Mouse (Mus musculus) lung, embryonic 16.5 days (tissue): Measurements from ENCODE around the gene Cfap43. TPM values are rescaled to one million over a fixed set of nuclear protein-coding genes. Genes with fewer than 3 reads are reported as not detected.

Experiments
- ATAC-seq: fragments of 200-750 bp; cut with Nextera tagmentation; 2 replicates; pipeline ENCODE4 v1.8.0; 2017; ENCODE audit warnings: low read depth, mild to moderate bottlenecking, moderate library complexity
- H3K27ac ChIP-seq: fragments of 300-500 bp; sonication (generic); 2 replicates; pipeline ENCODE4 v1.5.1; 2014; ENCODE audit warnings: mild to moderate bottlenecking, control low read depth, low read length
- H3K27me3 ChIP-seq: fragments of 300-500 bp; sonication (generic); 2 replicates; pipeline ENCODE4 v1.6.1; 2014; ENCODE audit warnings: low read depth, low read length, mixed read lengths; ENCODE audit not compliant: control insufficient read depth, insufficient read depth
- H3K36me3 ChIP-seq: fragments of 300-500 bp; sonication (generic); 2 replicates; pipeline ENCODE4 v1.6.1; 2014; ENCODE audit warnings: low read length; ENCODE audit not compliant: control insufficient read depth, insufficient read depth
- H3K4me1 ChIP-seq: fragments of 300-500 bp; sonication (generic); replicated peaks from 2 replicates; pipeline ENCODE4 v1.6.1; 2014; ENCODE audit warnings: low read length, mixed read lengths; ENCODE audit not compliant: control insufficient read depth, insufficient read depth
- H3K4me2 ChIP-seq: fragments of 300-500 bp; sonication (generic); 2 replicates; pipeline ENCODE4 v1.6.1; 2014; ENCODE audit warnings: low read depth, low read length, control low read depth
- H3K4me3 ChIP-seq: fragments of 300-500 bp; sonication (generic); 2 replicates; pipeline ENCODE4 v1.5.1; 2014; ENCODE audit warnings: mild to moderate bottlenecking, low read length, control low read depth
- H3K9ac ChIP-seq: fragments of 300-500 bp; sonication (generic); 2 replicates; pipeline ENCODE4 v1.6.1; 2014; ENCODE audit warnings: low read length, control low read depth
- H3K9me3 ChIP-seq: fragments of 300-500 bp; sonication (generic); 2 replicates; pipeline ENCODE4 v1.6.1; 2016; ENCODE audit warnings: low read length; ENCODE audit not compliant: control insufficient read depth
- WGBS: fragments of 180-500 bp; shearing (Covaris S2); extraction: QIAGEN DNeasy Blood & Tissue Kit; methylation state at CpG from one replicate; pipeline ENCODE4 v1.1.7; 2014; 5-methylcytosine and 5-hydroxymethylcytosine counted together
- polyA plus RNA-seq: library from polyadenylated mRNA; unstranded; fragments of >200 nt; fragmentation: Nextera tagmentation; extraction: Ambion mirVana; gene quantifications from 2 replicates; pipeline ENCODE4 v1.2.1, GENCODE M21; 2015

The Cfap43 gene
- polyA plus RNA-seq, 1 experiment from 2014 or later, result 1.7 TPM

- ATAC-seq, result no peak
- no peaks in the 10 kb centered on the region for H3K27me3 ChIP-seq
- H3K36me3 ChIP-seq, result no peaks in the 10 kb centered on the region
- no peak overlapping the region for H3K4me2 ChIP-seq
- H3K27ac ChIP-seq, result no peak overlapping the region
- WGBS, result 47% methylated on average over 9 of the region's 9 CpGs
- H3K9ac ChIP-seq, result no peak overlapping the region
- H3K4me1 ChIP-seq, result peaks cover 13% of the 10 kb centered on the region
- H3K4me3 ChIP-seq, result no peak overlapping the region
- H3K9me3 ChIP-seq, result no peaks in the 10 kb centered on the region
These were observed 36.2 kb downstream of the Cfap43 start for GRCm38 (mm10) chr19:47882882-47883254.

- Histone ChIP-seq H3K36me3 (no peaks in the 10 kb centered on the region), H3K27me3 (no peaks in the 10 kb centered on the region), H3K4me2 (no peak overlapping the region), H3K4me3 (no peak overlapping the region), H3K27ac (no peak overlapping the region), H3K4me1 (peaks cover 13% of the 10 kb centered on the region), H3K9me3 (no peaks in the 10 kb centered on the region), H3K9ac (no peak overlapping the region)
- peak; percentile 41 for ATAC-seq
- 16% methylated on average over 11 of the region's 11 CpGs for WGBS
These were observed 36.8 kb downstream of the Cfap43 start for GRCm38 (mm10) chr19:47882151-47882881.

GRCm38 (mm10) chr19:47881538-47881937, 37.5 kb downstream of the Cfap43 start:
- no peaks in the 10 kb centered on the region for H3K27me3 ChIP-seq
- no peak overlapping the region for H3K27ac ChIP-seq
- 67% methylated on average over 7 of the region's 7 CpGs for WGBS
- no peak overlapping the region for H3K4me2 ChIP-seq
- no peak overlapping the region for H3K4me3 ChIP-seq
- no peaks in the 10 kb centered on the region for H3K9me3 ChIP-seq
- H3K36me3 ChIP-seq, result no peaks in the 10 kb centered on the region
- H3K9ac ChIP-seq, result no peak overlapping the region
- H3K4me1 ChIP-seq, result peaks cover 9% of the 10 kb centered on the region
- no peak for ATAC-seq

GRCm38 (mm10) chr19:47876252-47876651, 42.8 kb downstream of the Cfap43 start:
- Histone ChIP-seq H3K9ac (no peak overlapping the region), H3K4me3 (no peak overlapping the region), H3K27ac (no peak overlapping the region), H3K4me2 (no peak overlapping the region), H3K36me3 (no peaks in the 10 kb centered on the region), H3K27me3 (no peaks in the 10 kb centered on the region; the same call in 1 of the 2 replicates), H3K9me3 (no peaks in the 10 kb centered on the region), H3K4me1 (no peaks in the 10 kb centered on the region)
- no peak for ATAC-seq
- WGBS, result 49% methylated on average over 15 of the region's 15 CpGs

- H3K36me3 ChIP-seq, result no peaks in the 10 kb centered on the region
- no peak overlapping the region for H3K4me2 ChIP-seq
- no peak for ATAC-seq
- H3K4me1 ChIP-seq, result no peaks in the 10 kb centered on the region
- H3K4me3 ChIP-seq, result no peak overlapping the region
- H3K9me3 ChIP-seq, result no peaks in the 10 kb centered on the region
- WGBS, result 32% methylated on average over 10 of the region's 10 CpGs
- H3K9ac ChIP-seq, result no peak overlapping the region
- H3K27me3 ChIP-seq, result no peaks in the 10 kb centered on the region; the same call in 1 of the 2 replicates
- H3K27ac ChIP-seq, result no peak overlapping the region
These were observed 47.6 kb downstream of the Cfap43 start for GRCm38 (mm10) chr19:47871515-47871914.

- no peak overlapping the region for H3K4me3 ChIP-seq
- H3K27me3 ChIP-seq, result no peaks in the 10 kb centered on the region; the same call in 1 of the 2 replicates
- H3K4me2 ChIP-seq, result no peak overlapping the region
- no peak overlapping the region for H3K27ac ChIP-seq
- ATAC-seq, result no peak
- no peaks in the 10 kb centered on the region for H3K36me3 ChIP-seq
- WGBS, result 67% methylated on average over 7 of the region's 7 CpGs
- 0 out of 2 replicates have a peak, but pooled peaks cover 2% of the 10 kb centered on the region for H3K4me1 ChIP-seq
- no peaks in the 10 kb centered on the region for H3K9me3 ChIP-seq
- no peak overlapping the region for H3K9ac ChIP-seq
These were observed 48.9 kb downstream of the Cfap43 start for GRCm38 (mm10) chr19:47870102-47870666.

- Histone ChIP-seq H3K9me3 (no peaks in the 10 kb centered on the region), H3K9ac (no peak overlapping the region), H3K4me3 (no peak overlapping the region), H3K27me3 (no peaks in the 10 kb centered on the region; the same call in 1 of the 2 replicates), H3K4me2 (no peak overlapping the region), H3K27ac (no peak overlapping the region), H3K36me3 (no peaks in the 10 kb centered on the region), H3K4me1 (peaks cover 7% of the 10 kb centered on the region; the same call in 1 of the 2 replicates)
- WGBS, result 36% methylated on average over 3 of the region's 3 CpGs
- no peak for ATAC-seq
These were observed 49.6 kb downstream of the Cfap43 start for GRCm38 (mm10) chr19:47869516-47869915.

- 50% methylated on average over 4 of the region's 4 CpGs for WGBS
- Histone ChIP-seq H3K4me2 (no peak overlapping the region), H3K4me3 (no peak overlapping the region), H3K36me3 (no peaks in the 10 kb centered on the region; the same call in 1 of the 2 replicates), H3K4me1 (peaks cover 7% of the 10 kb centered on the region; the same call in 1 of the 2 replicates), H3K9me3 (no peaks in the 10 kb centered on the region), H3K27me3 (no peaks in the 10 kb centered on the region), H3K9ac (no peak overlapping the region), H3K27ac (no peak overlapping the region)
- ATAC-seq, result no peak
These were observed 50.1 kb downstream of the Cfap43 start for GRCm38 (mm10) chr19:47868951-47869350.

GRCm38 (mm10) chr19:47867628-47868175, 51.4 kb downstream of the Cfap43 start:
- no peaks in the 10 kb centered on the region for H3K27me3 ChIP-seq
- WGBS, result 41% methylated on average over 4 of the region's 4 CpGs
- H3K9ac ChIP-seq, result no peak overlapping the region
- peaks cover 7% of the 10 kb centered on the region; the same call in 1 of the 2 replicates for H3K4me1 ChIP-seq
- no peaks in the 10 kb centered on the region; the same call in 1 of the 2 replicates for H3K36me3 ChIP-seq
- no peak overlapping the region for H3K4me3 ChIP-seq
- H3K27ac ChIP-seq, result no peak overlapping the region
- no peak for ATAC-seq
- H3K4me2 ChIP-seq, result no peak overlapping the region
- no peaks in the 10 kb centered on the region for H3K9me3 ChIP-seq
